Mouse (Mus musculus) embryonic fibroblast, embryonic 13.5 days (primary cell): Measurements from ENCODE around the gene Rem1.

Experiments
- CTCF ChIP-seq: IDR thresholded peaks from 2 replicates; pipeline ENCODE4 v1.5.1; 2011; ENCODE audit warnings: mild to moderate bottlenecking, control low read depth, low read length, moderate library complexity, borderline replicate concordance; ENCODE audit not compliant: insufficient read depth
- POLR2A ChIP-seq: IDR thresholded peaks from 2 replicates; pipeline ENCODE4 v1.6.1; 2011; ENCODE audit warnings: low read depth, mild to moderate bottlenecking, control low read depth, low read length, moderate library complexity

GRCm38 (mm10) chr2:152670983-152671641 is 44.4 kb downstream of the Rem1 start:
- TF ChIP-seq POLR2A (no peak), CTCF (no peak)
